24 mouse cellular contexts compared by ENCODE assay signal in the genomic region with DNA sequence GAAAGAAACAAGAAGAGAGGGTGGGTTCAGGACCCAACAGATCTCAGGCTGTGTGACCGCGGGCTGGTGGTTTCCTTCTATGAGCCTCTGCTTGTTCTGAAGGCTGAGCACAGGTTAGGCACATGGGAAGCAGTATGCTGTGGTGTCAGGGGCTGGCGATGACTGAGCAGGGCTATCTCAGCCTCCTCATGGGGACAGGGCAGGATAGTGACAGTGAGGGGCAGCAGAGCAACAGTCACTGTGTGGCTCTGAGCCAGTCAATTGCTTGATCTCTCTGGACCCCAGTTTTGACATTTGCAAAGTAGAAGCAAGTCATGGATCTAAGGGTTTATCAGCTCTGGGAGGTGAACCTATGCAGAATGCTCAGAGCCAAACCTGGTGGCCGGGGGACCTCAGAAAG. TPM values are rescaled to one million over a fixed set of nuclear protein-coding genes. Genes with fewer than 3 reads are reported as not detected.
DNase-seq lines count a peak whose midpoint lies in the region; ATAC-seq and TF ChIP-seq lines count a peak whose summit lies in the region.
"Had no signal": no experiment of that assay in that cellular context is flagged by ENCODE, and none has a peak within 500 bp of the region (broad histone marks: within the 10 kb centered on the region; RNA-seq: fewer than 3 reads in every experiment).

No protein-coding gene starts in this region.

- no peaks in the 10 kb centered on the region for H3K36me3 ChIP-seq in heart, embryonic 11.5 days (ENCODE audit: control insufficient read depth, insufficient read depth, low read length)
- H3K36me3 ChIP-seq in spleen, adult 2 months (ENCODE audit: control insufficient read depth, insufficient read depth, low read length), result no peaks in the 10 kb centered on the region
- no peaks in the 10 kb centered on the region; the same call in 1 of the 2 replicates for H3K36me3 ChIP-seq in macrophage (ENCODE audit: inconsistent target)
- H3K36me3 ChIP-seq: embryonic facial prominence, embryonic 12.5 days; embryonic facial prominence, embryonic 15.5 days; forebrain, embryonic 12.5 days; forebrain, embryonic 15.5 days; G1E; heart, embryonic 13.5 days; hindbrain, embryonic 15.5 days had no signal

- intact Hi-C loops in left cerebral cortex, postnatal 10 days (cut with DNase I), result loop anchor here (5.0 to 10.0 kb wide), 2 partner anchors 91 to 414 kb away; no protein-coding TSS in a partner anchor

- no peak overlapping the region for H3K4me2 ChIP-seq in heart, embryonic 11.5 days
- H3K4me2 ChIP-seq: embryonic facial prominence, embryonic 12.5 days; embryonic facial prominence, embryonic 15.5 days; forebrain, embryonic 12.5 days; forebrain, embryonic 15.5 days; heart, embryonic 13.5 days; hindbrain, embryonic 15.5 days had no signal

- H3K4me1 ChIP-seq in heart, embryonic 11.5 days (ENCODE audit: control insufficient read depth, insufficient read depth, low read length), result no peaks in the 10 kb centered on the region
- H3K4me1 ChIP-seq in spleen, adult 2 months (ENCODE audit: control insufficient read depth, insufficient read depth, insufficient read length), result no peaks in the 10 kb centered on the region
- H3K4me1 ChIP-seq: heart, embryonic 13.5 days had no signal

- H3K27ac ChIP-seq in heart, embryonic 11.5 days (ENCODE audit: low read depth, low read length), result no peak overlapping the region
- peak overlapping the region; percentile 61 for H3K27ac ChIP-seq in spleen, adult 2 months (ENCODE audit: insufficient read depth, low read length)
- peak overlapping the region; percentile 98 for H3K27ac ChIP-seq in macrophage
- H3K27ac ChIP-seq: embryonic facial prominence, embryonic 12.5 days; embryonic facial prominence, embryonic 15.5 days; forebrain, embryonic 12.5 days; forebrain, embryonic 15.5 days; heart, embryonic 13.5 days; hindbrain, embryonic 15.5 days had no signal

- ATAC-seq in heart, embryonic 11.5 days (replicated peaks; ENCODE audit: insufficient number of reproducible peaks, low FRiP score, low TSS enrichment), result no peak
- no peak for ATAC-seq in erythroid progenitor cell, adult 5-6 weeks (replicated peaks; ENCODE audit: low FRiP score, poor library complexity, severe bottlenecking)
- ATAC-seq: forebrain, embryonic 15.5 days had no signal

- no peak overlapping the region for H3K9ac ChIP-seq in heart, embryonic 11.5 days (ENCODE audit: low read depth, low read length)
- H3K9ac ChIP-seq: embryonic facial prominence, embryonic 12.5 days; embryonic facial prominence, embryonic 15.5 days; forebrain, embryonic 12.5 days; forebrain, embryonic 15.5 days; heart, embryonic 13.5 days; hindbrain, embryonic 15.5 days had no signal

- H3K79me2 ChIP-seq in macrophage (ENCODE audit: inconsistent target), result peaks cover 73% of the 10 kb centered on the region

- H3K4me3 ChIP-seq in heart, embryonic 11.5 days (ENCODE audit: low read depth, low read length), result no peak overlapping the region
- peak overlapping the region; percentile 21 for H3K4me3 ChIP-seq in spleen, adult 2 months (ENCODE audit: extremely low read depth, insufficient read depth, insufficient read length)
- peak overlapping the region; percentile 71 for H3K4me3 ChIP-seq in macrophage (ENCODE audit: inconsistent target)
- H3K4me3 ChIP-seq: embryonic facial prominence, embryonic 12.5 days; embryonic facial prominence, embryonic 15.5 days; forebrain, embryonic 12.5 days; forebrain, embryonic 15.5 days; heart, embryonic 13.5 days; hindbrain, embryonic 15.5 days had no signal

- no peak for TF ChIP-seq CTCF in spleen, adult 2 months (IDR thresholded peaks at IDR 0.05; ENCODE audit: extremely low read depth, insufficient read depth, insufficient read length, insufficient replicate concordance)

- no peak for TF ChIP-seq POLR2A in spleen, adult 2 months (IDR thresholded peaks at IDR 0.05; ENCODE audit: low read depth, low read length)

- peaks cover 58% of the 10 kb centered on the region for H3K27me3 ChIP-seq in heart, embryonic 11.5 days (ENCODE audit: control insufficient read depth, insufficient read depth, low read length)
- no peaks in the 10 kb centered on the region for H3K27me3 ChIP-seq in spleen, adult 2 months (ENCODE audit: control insufficient read depth, insufficient read depth, low read length)

- 79% methylated on average over 4 of the region's 4 CpGs for WGBS in heart, embryonic 11.5 days (ENCODE audit: insufficient replicate concordance)
- WGBS in spleen, adult 2 months, result 74% methylated on average over 4 of the region's 4 CpGs
- 85% methylated on average over 4 of the region's 4 CpGs for WGBS in macrophage (ENCODE audit: missing documents)

- peak; percentile 90 for DNase-seq in heart, adult 11 months
- no peak for DNase-seq in spleen, adult 2 months (ENCODE audit: low read depth in 1 of 2, low spot score in 2 of 2)
- no peak for DNase-seq in spleen, adult 18-20 months
- no peak for DNase-seq in left cerebral cortex, postnatal 10 days (ENCODE audit: extremely low spot score in 1 of 2, low spot score in 2 of 2)
- DNase-seq: adrenal gland, adult 2 months; adrenal gland, postnatal 14 days; B cell, adult 2 months; cerebellum, adult 18-20 months; cerebellum, adult 9-10 months; cerebellum, postnatal 14 days; gastrocnemius, postnatal 10 days; heart, postnatal 14 days; heart, postnatal 4 days had no signal

- no peaks in the 10 kb centered on the region for H3K9me3 ChIP-seq in heart, embryonic 11.5 days (replicated peaks; ENCODE audit: control insufficient read depth, low read length)
- H3K9me3 ChIP-seq: embryonic facial prominence, embryonic 12.5 days; embryonic facial prominence, embryonic 15.5 days; forebrain, embryonic 12.5 days; forebrain, embryonic 15.5 days; G1E; heart, embryonic 13.5 days; hindbrain, embryonic 15.5 days had no signal

RNA-seq across cellular contexts. Expression of a gene that starts 1.8 kb away (rescaled TPM):
- 7.1 and 7.4 TPM in 2 replicates for polyA plus RNA-seq in heart, embryonic 11.5 days (2014; fragmentation: Nextera tagmentation; extraction: Ambion mirVana)
- polyA plus RNA-seq in spleen, adult 2 months (2012; rRNA removed), result 436 and 459 TPM in 2 replicates
- total RNA-seq in macrophage (2018; cell fraction: chromatin; rRNA removed), result 100 to 1,000 TPM in 25 of 26 experiments, 10 to 100 TPM in 1; 95.1 to 327 (median 211) TPM
- 1,000 to 10,000 TPM; 1,563 to 2,828 (median 2,236) TPM for total RNA-seq in macrophage (2018; cell fraction: cytosol; rRNA removed)
- total RNA-seq in macrophage (2018; cell fraction: nucleus; rRNA removed), result 1,000 to 10,000 TPM in 15 of 26 experiments, 100 to 1,000 TPM in 11; 316 to 2,031 (median 1,090) TPM
- 1,305 to 3,254 TPM (median 2,696 TPM) in 3 replicates for polyA plus RNA-seq in macrophage (2018)
- total RNA-seq in erythroid progenitor cell, adult 5-6 weeks (2015; ENCODE audit: low replicate concordance), result 66.2 and 68.5 TPM in 2 replicates
- total RNA-seq in erythroid progenitor cell, adult 5-6 weeks (2017; ENCODE audit: low replicate concordance), result 32.8 and 39.5 TPM in 2 replicates
- total RNA-seq in left cerebral cortex, postnatal 10 days (2021), result 10 to 100 TPM; 30.0 to 36.2 TPM
- total RNA-seq: CH12.LX had no signal

RNA-seq across cellular contexts. Expression of a gene that starts 5.1 kb away (rescaled TPM):
- 14.8 and 17.0 TPM in 2 replicates for polyA plus RNA-seq in heart, embryonic 11.5 days (2014; fragmentation: Nextera tagmentation; extraction: Ambion mirVana)
- polyA plus RNA-seq in spleen, adult 2 months (2012; rRNA removed), result 284 and 304 TPM in 2 replicates
- total RNA-seq in macrophage (2018; cell fraction: chromatin; rRNA removed), result 100 to 1,000 TPM; 113 to 414 (median 234) TPM
- 1,000 to 10,000 TPM; 2,302 to 3,667 (median 3,163) TPM for total RNA-seq in macrophage (2018; cell fraction: cytosol; rRNA removed)
- total RNA-seq in macrophage (2018; cell fraction: nucleus; rRNA removed), result 1,000 to 10,000 TPM in 23 of 26 experiments, 100 to 1,000 TPM in 3; 409 to 2,296 (median 1,392) TPM
- 3,433 to 4,548 TPM (median 3,856 TPM) in 3 replicates for polyA plus RNA-seq in macrophage (2018)
- total RNA-seq in erythroid progenitor cell, adult 5-6 weeks (2015; ENCODE audit: low replicate concordance), result 156 and 168 TPM in 2 replicates
- 46.1 and 49.5 TPM in 2 replicates for total RNA-seq in erythroid progenitor cell, adult 5-6 weeks (2017; ENCODE audit: low replicate concordance)
- total RNA-seq in left cerebral cortex, postnatal 10 days (2021), result 10 to 100 TPM; 32.0 to 36.7 TPM
- total RNA-seq: CH12.LX had no signal

RNA-seq across cellular contexts. Expression of a gene that starts 7.5 kb away (rescaled TPM):
- polyA plus RNA-seq in heart, embryonic 11.5 days (2014; fragmentation: Nextera tagmentation; extraction: Ambion mirVana), result 8.1 and 8.8 TPM in 2 replicates
- 214 and 227 TPM in 2 replicates for polyA plus RNA-seq in spleen, adult 2 months (2012; rRNA removed)
- 10 to 100 TPM in 23 of 26 experiments, 1 to 10 TPM in 3; 8.0 to 92.5 (median 31.4) TPM for total RNA-seq in macrophage (2018; cell fraction: chromatin; rRNA removed)
- total RNA-seq in macrophage (2018; cell fraction: cytosol; rRNA removed), result 100 to 1,000 TPM; 148 to 990 (median 381) TPM
- 1,000 to 10,000 TPM in 1 of 26 experiments, 100 to 1,000 TPM in 23, 10 to 100 TPM in 2; 52.4 to 1,188 (median 312) TPM for total RNA-seq in macrophage (2018; cell fraction: nucleus; rRNA removed)
- 239 to 760 TPM (median 518 TPM) in 3 replicates for polyA plus RNA-seq in macrophage (2018)
- total RNA-seq in erythroid progenitor cell, adult 5-6 weeks (2015; ENCODE audit: low replicate concordance), result 69.2 and 74.6 TPM in 2 replicates
- 35.7 and 58.5 TPM in 2 replicates for total RNA-seq in erythroid progenitor cell, adult 5-6 weeks (2017; ENCODE audit: low replicate concordance)
- 10 to 100 TPM; 29.6 to 38.8 TPM for total RNA-seq in left cerebral cortex, postnatal 10 days (2021)
- total RNA-seq: CH12.LX had no signal
- polyA plus RNA-seq: G1E had no signal

RNA-seq across cellular contexts. Expression of a gene that starts 55.3 kb away (rescaled TPM):
- 2.5 and 2.7 TPM in 2 replicates for polyA plus RNA-seq in heart, embryonic 11.5 days (2014; fragmentation: Nextera tagmentation; extraction: Ambion mirVana)
- 2.7 and 6.1 TPM in 2 replicates for polyA plus RNA-seq in spleen, adult 2 months (2012; rRNA removed)
- total RNA-seq in macrophage (2018; cell fraction: chromatin; rRNA removed), result 1 to 10 TPM in 1 of 26 experiments, under 1 TPM in 5, not detected in 20; 0.19 to 2.6 (median 0.41) TPM
- under 1 TPM in 22 of 26 experiments, not detected in 4; under 0.01 to 0.28 (median 0.08) TPM for total RNA-seq in macrophage (2018; cell fraction: cytosol; rRNA removed)
- total RNA-seq in macrophage (2018; cell fraction: nucleus; rRNA removed), result under 1 TPM in 10 of 26 experiments, not detected in 16; 0.10 to 0.75 (median 0.22) TPM
- polyA plus RNA-seq in macrophage (2018), result 0.07 to 0.10 TPM in 2 of 3 replicates, not detected in the other
- total RNA-seq in erythroid progenitor cell, adult 5-6 weeks (2015; ENCODE audit: low replicate concordance), result not detected in 2 replicates
- total RNA-seq in erythroid progenitor cell, adult 5-6 weeks (2017; ENCODE audit: low replicate concordance), result not detected in 2 replicates
- 10 to 100 TPM; 45.5 to 46.0 TPM for total RNA-seq in left cerebral cortex, postnatal 10 days (2021)

Comparison
In these comparisons a context has a peak if more than half of its experiments do, and no peak if none do; other contexts are left out.
1. RNA of a gene that starts 1.8 kb away (polyA plus RNA-seq): 1,305 to 3,254 TPM in macrophage and 436 to 459 TPM in spleen, adult 2 months; 7.1 to 7.4 TPM in heart, embryonic 11.5 days; every median in the first group is over 10 times any median in the second.
2. RNA of a gene that starts 5.1 kb away (polyA plus RNA-seq): 3,433 to 4,548 TPM in macrophage and 284 to 304 TPM in spleen, adult 2 months; 14.8 to 17.0 TPM in heart, embryonic 11.5 days; every median in the first group is over 10 times any median in the second.
3. RNA of a gene that starts 7.5 kb away (polyA plus RNA-seq): 239 to 760 TPM in macrophage and 214 to 227 TPM in spleen, adult 2 months; 8.1 to 8.8 TPM in heart, embryonic 11.5 days; every median in the first group is over 10 times any median in the second.